Mouse (Mus musculus) thymus, postnatal 25 days (tissue): ENCODE measurements around the gene Srrt.
A peak's percentile ranks its signal among the peaks of the same experiment; 100 is the strongest.

Experiments used
- DNase-seq: peaks from one replicate; pipeline ENCODE4 v3.0.0; 2022

The Srrt gene

GRCm38 (mm10) chr5:137307071-137307912 lies at the start of gene Srrt:
TSS of gene Srrt (minus strand) at chr5:137307674.
- DNase-seq: peak; percentile 91

- DNase-seq: no peak
Measured at GRCm38 (mm10) chr5:137354091-137354490, 46.6 kb upstream of the Srrt start.

- no peak for DNase-seq
Measured at GRCm38 (mm10) chr5:137352011-137352975, 44.8 kb upstream of the Srrt start.

- no peak for DNase-seq
Measured at GRCm38 (mm10) chr5:137351394-137351793, 43.9 kb upstream of the Srrt start.

- DNase-seq: no peak
Measured at GRCm38 (mm10) chr5:137351058-137351380, 43.5 kb upstream of the Srrt start.

GRCm38 (mm10) chr5:137350205-137351057 lies 43.0 kb upstream of the Srrt start:
- no peak for DNase-seq

- DNase-seq: peak; percentile 15
Measured at GRCm38 (mm10) chr5:137349384-137350204, 42.1 kb upstream of the Srrt start, which contains the start of gene Ephb4. TSS of gene Ephb4 (plus strand) at chr5:137350109.

GRCm38 (mm10) chr5:137348482-137349383 lies 41.3 kb upstream of the Srrt start:
- no peak for DNase-seq

GRCm38 (mm10) chr5:137347856-137348255 lies 40.4 kb upstream of the Srrt start:
- no peak for DNase-seq

- DNase-seq: no peak
Measured at GRCm38 (mm10) chr5:137346983-137347382, 39.5 kb upstream of the Srrt start.

- DNase-seq: no peak
Measured at GRCm38 (mm10) chr5:137346388-137346787, 38.9 kb upstream of the Srrt start.

- no peak for DNase-seq
Measured at GRCm38 (mm10) chr5:137345821-137346220, 38.3 kb upstream of the Srrt start.

- no peak for DNase-seq
Measured at GRCm38 (mm10) chr5:137343869-137344268, 36.4 kb upstream of the Srrt start.

- no peak for DNase-seq
Measured at GRCm38 (mm10) chr5:137343412-137343811, 35.9 kb upstream of the Srrt start.

- DNase-seq: no peak
Measured at GRCm38 (mm10) chr5:137342407-137343012, 35.0 kb upstream of the Srrt start.

GRCm38 (mm10) chr5:137340222-137340621 lies 32.7 kb upstream of the Srrt start:
- no peak for DNase-seq

GRCm38 (mm10) chr5:137339290-137339979 lies 32.0 kb upstream of the Srrt start:
- DNase-seq: no peak

- no peak for DNase-seq
Measured at GRCm38 (mm10) chr5:137338663-137339289, 31.3 kb upstream of the Srrt start.

GRCm38 (mm10) chr5:137338256-137338655 lies 30.8 kb upstream of the Srrt start:
- DNase-seq: peak; percentile 82
